In the genomic region with DNA sequence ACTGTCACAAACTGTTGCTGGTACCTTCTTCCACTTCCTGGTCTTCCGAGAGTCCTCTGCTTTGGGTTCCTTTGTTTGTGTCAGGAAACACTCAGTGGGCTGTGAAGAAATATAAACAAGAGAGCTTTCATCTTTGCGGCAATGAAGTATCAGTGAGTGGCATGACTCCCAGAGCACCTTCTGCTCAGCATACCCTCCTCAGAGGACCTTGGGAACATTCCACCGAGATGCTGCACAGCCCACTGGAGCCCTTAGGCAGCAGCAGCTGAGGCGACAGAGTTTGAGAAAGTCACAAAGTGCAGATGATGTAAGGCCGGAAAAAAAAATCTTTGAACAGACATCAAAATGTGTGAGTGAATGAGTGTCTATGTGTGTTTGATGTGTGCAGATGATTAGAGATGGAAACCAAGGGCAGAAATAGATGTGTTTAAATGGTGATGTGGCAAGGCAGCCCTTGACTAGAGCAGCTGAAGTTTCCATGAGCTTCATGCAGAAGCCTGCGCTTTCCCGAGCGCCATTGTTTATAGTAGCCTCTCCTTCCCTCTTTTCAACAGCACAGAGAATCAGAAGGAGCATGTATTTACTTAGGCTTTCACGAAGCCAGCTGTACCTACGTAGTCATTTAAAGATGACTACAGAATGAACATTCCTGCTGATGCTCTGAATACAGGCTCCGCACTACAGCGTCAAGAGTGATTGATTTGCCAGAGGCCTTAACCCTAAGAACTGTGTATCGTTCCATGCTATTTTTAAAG, we compare ENCODE assay signal across 16 mouse cellular contexts. TPM values are rescaled to one million over a fixed set of nuclear protein-coding genes. Genes with fewer than 3 reads are reported as not detected.
DNase-seq lines count a peak whose midpoint lies in the region; ATAC-seq lines count a peak whose summit lies in the region.
"Had no signal": no experiment of that assay in that cellular context is flagged by ENCODE, and none has a peak within 500 bp of the region (broad histone marks: within the 10 kb centered on the region; RNA-seq: fewer than 3 reads in every experiment).

No protein-coding gene starts in this region.

- H3K4me3 ChIP-seq in intestine, embryonic 16.5 days (ENCODE audit: low read length), result no peak overlapping the region
- H3K4me3 ChIP-seq: hindbrain, embryonic 15.5 days; megakaryocyte, embryonic 14.5 days had no signal

- DNase-seq in kidney, adult 11 months, result peak; percentile 20
- no peak for DNase-seq in kidney, postnatal 4 days
- DNase-seq in lung, postnatal 36 days, result peak; percentile 43
- no peak for DNase-seq in cerebellum, postnatal 4 days (ENCODE audit: low spot score in 2 of 2)
- DNase-seq in urinary bladder, postnatal 25 days (ENCODE audit: low spot score), result no peak
- DNase-seq: adrenal gland, postnatal 25 days; liver had no signal

- no peak overlapping the region for H3K9ac ChIP-seq in intestine, embryonic 16.5 days (ENCODE audit: low read depth, low read length)
- H3K9ac ChIP-seq: hindbrain, embryonic 15.5 days had no signal

- 38% methylated on average over 13 of the region's 13 CpGs for WGBS in intestine, embryonic 16.5 days

- ATAC-seq in CD4-positive, CD25-positive, alpha-beta regulatory T cell, adult 4 months, result peak; percentile 21
- peak; percentile 70 for ATAC-seq in intestine, embryonic 16.5 days
- no peak for ATAC-seq in granulocyte monocyte progenitor cell, adult 5-6 weeks (replicated peaks; ENCODE audit: poor library complexity, severe bottlenecking)
- ATAC-seq: Patski had no signal

- H3K4me2 ChIP-seq in intestine, embryonic 16.5 days (ENCODE audit: low read depth, low read length), result no peak overlapping the region
- H3K4me2 ChIP-seq: heart, embryonic 11.5 days; hindbrain, embryonic 15.5 days had no signal

- H3K36me3 ChIP-seq in intestine, embryonic 16.5 days (ENCODE audit: control insufficient read depth, insufficient read depth, low read length), result no peaks in the 10 kb centered on the region
- H3K36me3 ChIP-seq: hindbrain, embryonic 15.5 days had no signal

- no peaks in the 10 kb centered on the region for H3K9me3 ChIP-seq in intestine, embryonic 16.5 days (ENCODE audit: control insufficient read depth, low read length)
- H3K9me3 ChIP-seq: hindbrain, embryonic 15.5 days; megakaryocyte, embryonic 14.5 days had no signal

- H3K27me3 ChIP-seq in intestine, embryonic 16.5 days (replicated peaks; ENCODE audit: control insufficient read depth, insufficient read depth, low read length), result no peaks in the 10 kb centered on the region
- H3K27me3 ChIP-seq: CH12.LX; hindbrain, embryonic 15.5 days; megakaryocyte, embryonic 14.5 days; Patski had no signal

- peak overlapping the region; percentile 39 for H3K27ac ChIP-seq in intestine, embryonic 16.5 days (ENCODE audit: low read length)
- H3K27ac ChIP-seq: hindbrain, embryonic 15.5 days had no signal

- H3K4me1 ChIP-seq in intestine, embryonic 16.5 days (ENCODE audit: control insufficient read depth, insufficient read depth, low read length), result peaks cover 5% of the 10 kb centered on the region
- H3K4me1 ChIP-seq: hindbrain, embryonic 15.5 days had no signal

RNA-seq across cellular contexts. Expression of a gene that starts 25.4 kb away (rescaled TPM):
- polyA plus RNA-seq in CD4-positive, CD25-positive, alpha-beta regulatory T cell, adult 4 months (2017; shearing (Covaris generic)), result not detected
- polyA plus RNA-seq in intestine, embryonic 16.5 days (2015; fragmentation: Nextera tagmentation; extraction: Ambion mirVana), result not detected in 2 replicates
- not detected in 2 replicates for total RNA-seq in granulocyte monocyte progenitor cell, adult 5-6 weeks (2014; fragmentation: Nextera tagmentation)
- not detected in 2 replicates for total RNA-seq in granulocyte monocyte progenitor cell, adult 5-6 weeks (2017)
- total RNA-seq: adrenal gland, postnatal 25 days had no signal
- polyA plus RNA-seq: Patski; spleen, adult 2 months had no signal

RNA-seq across cellular contexts. Expression of a gene that starts 34.8 kb away (rescaled TPM):
- 10 to 100 TPM; 14.2 to 14.9 TPM for polyA plus RNA-seq in CD4-positive, CD25-positive, alpha-beta regulatory T cell, adult 4 months (2017; shearing (Covaris generic))
- 30.4 and 31.9 TPM in 2 replicates for polyA plus RNA-seq in intestine, embryonic 16.5 days (2015; fragmentation: Nextera tagmentation; extraction: Ambion mirVana)
- total RNA-seq in granulocyte monocyte progenitor cell, adult 5-6 weeks (2014; fragmentation: Nextera tagmentation), result 3.7 and 6.7 TPM in 2 replicates
- 3.0 and 4.4 TPM in 2 replicates for total RNA-seq in granulocyte monocyte progenitor cell, adult 5-6 weeks (2017)

Comparison
In these comparisons a context has a peak if more than half of its experiments do, and no peak if none do; other contexts are left out.
1. DNase-seq: peak in kidney, adult 11 months (single experiment) and lung, postnatal 36 days (single experiment); none in kidney, postnatal 4 days (0 of 2), cerebellum, postnatal 4 days (0 of 2) and urinary bladder, postnatal 25 days (single experiment).